Mouse (Mus musculus) heart, postnatal 36 days (tissue): ENCODE data around the gene Shroom4. TPM values are rescaled to one million over a fixed set of nuclear protein-coding genes. Genes with fewer than 3 reads are reported as not detected.

ENCODE experiments used
- total RNA-seq, 2 experiments: library from RNA; stranded (reverse); gene quantifications; 2 replicates each; pipeline ENCODE4 v1.2.3; 2021

The Shroom4 gene
- total RNA-seq, 2 experiments from 2014 or later, result 14.1 to 18.1 TPM

Other genes starting within 250 kb of the Shroom4 start
- under 1 TPM; 0.41 to 0.64 TPM for gene Nudt10, start 226.8 kb upstream of the Shroom4 start, total RNA-seq
- not detected for gene Bmp15, start 79.1 kb upstream of the Shroom4 start, total RNA-seq